ENCODE assay signal across 8 mouse cellular contexts in the genomic region with DNA sequence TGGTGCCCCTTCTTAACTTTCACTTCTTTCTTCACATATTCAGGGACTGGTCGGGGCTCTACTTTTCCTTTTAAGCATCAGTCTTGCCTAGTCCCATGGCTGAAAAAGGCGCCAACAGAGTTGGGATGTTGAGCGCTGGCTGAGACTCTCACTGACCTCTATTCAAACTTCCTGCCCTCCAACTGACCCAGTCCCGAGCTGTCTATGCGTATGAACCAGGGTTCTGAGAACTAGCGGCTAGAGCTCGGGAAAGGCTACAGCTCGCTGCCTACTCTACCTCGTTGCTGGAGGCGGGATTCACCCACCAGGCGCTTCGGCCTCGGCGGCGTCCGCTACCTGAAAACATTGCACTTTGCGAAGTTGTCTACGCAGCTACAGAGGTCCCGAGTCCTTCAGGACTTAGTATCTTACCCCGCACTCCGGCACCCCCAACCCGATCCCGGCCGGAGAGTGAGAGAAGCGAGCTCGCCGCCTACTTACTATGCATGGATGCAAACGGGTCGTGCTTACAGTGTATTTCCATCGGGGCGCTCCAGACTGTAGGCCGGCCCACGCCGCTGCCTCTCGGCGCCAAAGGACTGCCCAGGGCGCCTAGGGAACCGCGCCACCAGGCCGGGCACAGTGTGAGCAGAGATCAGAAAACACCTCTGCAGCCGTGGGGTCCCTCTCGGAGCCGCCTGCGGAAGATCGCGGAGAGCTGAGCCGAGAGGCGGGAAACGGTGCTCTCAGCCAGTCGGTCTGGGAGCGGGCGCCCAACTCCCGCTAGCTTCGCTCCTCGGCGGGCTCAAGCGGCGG. TPM values are rescaled to one million over a fixed set of nuclear protein-coding genes. Genes with fewer than 3 reads are reported as not detected.
DNase-seq lines count a peak whose midpoint lies in the region; ATAC-seq and TF ChIP-seq lines count a peak whose summit lies in the region.

No protein-coding gene starts in this region.

- WGBS in heart, embryonic 10.5 days = under 1% methylated on average over 56 of the region's 58 CpGs
- WGBS in heart, postnatal 0 days = 1% methylated on average over 58 of the region's 58 CpGs
- WGBS in liver, postnatal 0 days (ENCODE audit: insufficient replicate concordance) = 2% methylated on average over 52 of the region's 58 CpGs

- peak overlapping the region; percentile 55 for H3K4me3 ChIP-seq in heart, embryonic 10.5 days
- H3K4me3 ChIP-seq in heart, postnatal 0 days (ENCODE audit: low read depth, low read length) = peak overlapping the region; percentile 47
- H3K4me3 ChIP-seq in liver, postnatal 0 days (ENCODE audit: low read depth, low read length) = peak overlapping the region; percentile 46

- no peak for TF ChIP-seq EP300 in heart, postnatal 0 days (IDR thresholded peaks at IDR 0.05; ENCODE audit: low read depth)
- no peak for TF ChIP-seq EP300 in liver, postnatal 0 days (IDR thresholded peaks at IDR 0.05; ENCODE audit: low read depth)

- peak overlapping the region; percentile 61 for H3K4me2 ChIP-seq in heart, postnatal 0 days (ENCODE audit: low read depth, low read length)
- peak overlapping the region; percentile 68 for H3K4me2 ChIP-seq in liver, postnatal 0 days (ENCODE audit: low read depth, low read length)

- no peak overlapping the region for H3K27ac ChIP-seq in heart, embryonic 10.5 days
- no peak overlapping the region for H3K27ac ChIP-seq in heart, postnatal 0 days (ENCODE audit: low read depth)
- H3K27ac ChIP-seq in liver, postnatal 0 days (ENCODE audit: low read depth) = no peak overlapping the region

- no peaks in the 10 kb centered on the region for H3K36me3 ChIP-seq in heart, embryonic 10.5 days
- H3K36me3 ChIP-seq in heart, postnatal 0 days (replicated peaks; ENCODE audit: control insufficient read depth, insufficient read depth, low read length) = no peaks in the 10 kb centered on the region
- no peaks in the 10 kb centered on the region for H3K36me3 ChIP-seq in liver, postnatal 0 days (replicated peaks; ENCODE audit: insufficient read depth, low read length)

- ATAC-seq in heart, postnatal 0 days (ENCODE audit: insufficient read depth, low read depth) = no peak
- no peak for ATAC-seq in liver, postnatal 0 days

- TF ChIP-seq CTCF in heart, postnatal 0 days (IDR thresholded peaks at IDR 0.05; ENCODE audit: low read depth) = no peak
- no peak for TF ChIP-seq CTCF in liver, postnatal 0 days (IDR thresholded peaks at IDR 0.05; ENCODE audit: low read depth)

- H3K27me3 ChIP-seq in heart, embryonic 10.5 days (ENCODE audit: insufficient read depth, poor library complexity, severe bottlenecking) = peaks cover 100% of the 10 kb centered on the region
- peaks cover 97% of the 10 kb centered on the region for H3K27me3 ChIP-seq in heart, postnatal 0 days (ENCODE audit: control insufficient read depth, insufficient read depth, low read length)
- peaks cover 87% of the 10 kb centered on the region for H3K27me3 ChIP-seq in liver, postnatal 0 days (ENCODE audit: insufficient read depth, low read length)

- no peak overlapping the region for H3K9ac ChIP-seq in heart, postnatal 0 days (replicated peaks; ENCODE audit: low read depth, low read length)
- no peak overlapping the region for H3K9ac ChIP-seq in liver, postnatal 0 days (replicated peaks)

- H3K4me1 ChIP-seq in heart, embryonic 10.5 days = peaks cover 19% of the 10 kb centered on the region
- peaks cover 15% of the 10 kb centered on the region for H3K4me1 ChIP-seq in heart, postnatal 0 days (ENCODE audit: control insufficient read depth, insufficient read depth)
- H3K4me1 ChIP-seq in liver, postnatal 0 days (ENCODE audit: insufficient read depth) = peaks cover 14% of the 10 kb centered on the region

- no peak for DNase-seq in heart, embryonic 10.5 days (ENCODE audit: low spot score)
- DNase-seq in heart, postnatal 25 days (ENCODE audit: low spot score) = no peak
- peak; percentile 47 for DNase-seq in R1 (ENCODE audit: low read depth, low spot score)
- DNase-seq in heart, postnatal 0 days (ENCODE audit: low spot score) = no peak
- no peak for DNase-seq in liver, postnatal 0 days
- DNase-seq in layer of hippocampus, adult 9-11 months = no peak
- DNase-seq in left cerebral cortex, postnatal 10 days (ENCODE audit: extremely low spot score in 1 of 2, low spot score in 2 of 2) = no peak
- no peak for DNase-seq in adrenal gland, postnatal 36 days

- intact Hi-C loops in heart, postnatal 25 days (cut with DNase I) = no loop called here
- intact Hi-C loops in left cerebral cortex, postnatal 10 days (cut with DNase I) = no loop called here

- H3K9me3 ChIP-seq in heart, embryonic 10.5 days = no peaks in the 10 kb centered on the region
- H3K9me3 ChIP-seq in heart, postnatal 0 days (replicated peaks; ENCODE audit: control insufficient read depth, low read length) = no peaks in the 10 kb centered on the region
- H3K9me3 ChIP-seq in liver, postnatal 0 days (ENCODE audit: low read length) = no peaks in the 10 kb centered on the region

RNA-seq across cellular contexts. Expression of a gene that starts 7.2 kb away (rescaled TPM):
- 0.03 TPM in 1 of 2 replicates, not detected in the other for polyA plus RNA-seq in heart, embryonic 10.5 days (2016; fragmentation: Nextera tagmentation; extraction: Ambion mirVana)
- 1 to 10 TPM in 1 of 2 experiments, under 1 TPM in 1; 0.65 to 1.1 TPM for total RNA-seq in heart, postnatal 25 days (2021)
- total RNA-seq in heart, postnatal 0 days (2014; rRNA removed; ENCODE audit: low replicate concordance) = 0.04 TPM in 1 of 2 replicates, not detected in the other
- polyA plus RNA-seq in heart, postnatal 0 days (2015; fragmentation: Nextera tagmentation; extraction: Ambion mirVana) = not detected in 2 replicates
- polyA plus RNA-seq in liver, postnatal 0 days (2015; fragmentation: Nextera tagmentation; extraction: Ambion mirVana) = 0.75 and 0.99 TPM in 2 replicates
- under 1 TPM; 0.17 to 0.18 TPM for total RNA-seq in left cerebral cortex, postnatal 10 days (2021)
- under 1 TPM; 0.63 to 0.66 TPM for total RNA-seq in adrenal gland, postnatal 36 days (2021)

RNA-seq across cellular contexts. Expression of a gene that starts 52.6 kb away (rescaled TPM):
- 22.9 and 23.7 TPM in 2 replicates for polyA plus RNA-seq in heart, embryonic 10.5 days (2016; fragmentation: Nextera tagmentation; extraction: Ambion mirVana)
- total RNA-seq in heart, postnatal 25 days (2021) = 10 to 100 TPM; 12.9 to 15.5 TPM
- total RNA-seq in heart, postnatal 0 days (2014; rRNA removed; ENCODE audit: low replicate concordance) = 7.3 and 14.1 TPM in 2 replicates
- polyA plus RNA-seq in heart, postnatal 0 days (2015; fragmentation: Nextera tagmentation; extraction: Ambion mirVana) = 21.4 and 22.4 TPM in 2 replicates
- polyA plus RNA-seq in liver, postnatal 0 days (2015; fragmentation: Nextera tagmentation; extraction: Ambion mirVana) = 19.6 and 19.8 TPM in 2 replicates
- total RNA-seq in left cerebral cortex, postnatal 10 days (2021) = 10 to 100 TPM; 53.8 to 62.6 TPM
- 10 to 100 TPM; 41.8 to 51.2 TPM for total RNA-seq in adrenal gland, postnatal 36 days (2021)
